Mouse (Mus musculus): ENCODE measurements at regions not wholly inside any gene's neighbourhood (a gene's known extent, or its start where the extent isn't known, plus 50 kb on each side); places are given as distances from the start of the nearest gene placed in this dataset. TPM values are rescaled to one million over a fixed set of nuclear protein-coding genes. Genes with fewer than 3 reads are reported as not detected.

- no peak for DNase-seq
These were observed 72.8 kb upstream of the Med14 start for GRCm38 (mm10) chrX:12834681-12835080.

- DNase-seq = no peak
These were observed 70.8 kb upstream of the Med14 start for GRCm38 (mm10) chrX:12832709-12833108.

GRCm38 (mm10) chrX:12829165-12829564 lies 67.3 kb upstream of the Med14 start:
- no peak for DNase-seq

- no peak for DNase-seq
These were observed 65.5 kb upstream of the Med14 start for GRCm38 (mm10) chrX:12827299-12827872.

- no peak for DNase-seq
These were observed 64.8 kb upstream of the Med14 start for GRCm38 (mm10) chrX:12826646-12827045.

- no peak for DNase-seq
These were observed 63.4 kb upstream of the Med14 start for GRCm38 (mm10) chrX:12825262-12825661.

- DNase-seq = no peak
These were observed 62.6 kb upstream of the Med14 start for GRCm38 (mm10) chrX:12824497-12824896.

- DNase-seq = no peak
These were observed 60.9 kb upstream of the Med14 start for GRCm38 (mm10) chrX:12822777-12823176.

- DNase-seq = no peak
These were observed 51.3 kb upstream of the Med14 start for GRCm38 (mm10) chrX:12813083-12813660.

Small RNAs in the stretch of these regions (microRNA-seq; reads per million reads assigned to microRNA genes)
- gene Gm25063 = not detected
